Mouse (Mus musculus): Measurements from ENCODE around the gene Agpat4. TPM values are rescaled to one million over a fixed set of nuclear protein-coding genes. Genes with fewer than 3 reads are reported as not detected.

The Agpat4 gene
- total RNA-seq, 4 experiments from 2014 or later, result 1.5 to 1.9 (median 1.8) TPM

Other genes with a start within 250 kb of the Agpat4 start
- 10 to 100 TPM; 32.4 to 41.9 (median 36.2) TPM for gene Map3k4, start 200.1 kb downstream of the Agpat4 start, total RNA-seq (2022)